Mouse (Mus musculus) left cerebral cortex, postnatal 25 days (tissue): ENCODE data around the gene A930017K11Rik. TPM values are rescaled to one million over a fixed set of nuclear protein-coding genes. Genes with fewer than 3 reads are reported as not detected.

Experiments used
- total RNA-seq, 2 experiments: library from RNA; stranded (reverse); gene quantifications; 2 replicates each; pipeline ENCODE4 v1.2.3; 2021

A930017K11Rik gene
- total RNA-seq, 2 experiments from 2014 or later = 0.23 TPM; not detected in 1

Other genes starting within 250 kb of the A930017K11Rik start
- 100 to 1,000 TPM; 176 to 196 TPM for gene Gng13, start 235.4 kb downstream of the A930017K11Rik start, total RNA-seq
- 1 to 10 TPM; 2.4 to 3.0 TPM for gene Chtf18, start 225.1 kb downstream of the A930017K11Rik start, total RNA-seq
- gene Rpusd1, start 224.9 kb downstream of the A930017K11Rik start, total RNA-seq = 10 to 100 TPM; 46.9 to 48.7 TPM
- under 1 TPM in 1 of 2 experiments, not detected in 1; 0.25 TPM for gene Mslnl, start 216.5 kb downstream of the A930017K11Rik start, total RNA-seq
- gene Msln, start 198.2 kb downstream of the A930017K11Rik start, total RNA-seq = 1 to 10 TPM; 2.2 to 3.8 TPM
- 10 to 100 TPM; 33.4 to 34.4 TPM for gene Narfl, start 178.8 kb downstream of the A930017K11Rik start, total RNA-seq
- gene Haghl, start 166.9 kb downstream of the A930017K11Rik start, total RNA-seq = 100 to 1,000 TPM; 109 to 122 TPM
- under 1 TPM in 1 of 2 experiments, not detected in 1; 0.21 TPM for gene Ccdc78, start 166.0 kb downstream of the A930017K11Rik start, total RNA-seq
- gene Fam173a, start 159.7 kb downstream of the A930017K11Rik start, total RNA-seq = 10 to 100 TPM; 79.7 to 82.2 TPM
- 1 to 10 TPM in 1 of 2 experiments, not detected in 1; 1.0 TPM for gene AC134908.4, start 156.9 kb downstream of the A930017K11Rik start, total RNA-seq
- 10 to 100 TPM; 72.5 to 86.7 TPM for gene Metrn, start 155.4 kb downstream of the A930017K11Rik start, total RNA-seq
- gene Fbxl16, start 143.5 kb downstream of the A930017K11Rik start, total RNA-seq = 100 to 1,000 TPM; 648 to 673 TPM
- 10 to 100 TPM; 25.1 to 25.4 TPM for gene Wdr24, start 128.9 kb downstream of the A930017K11Rik start, total RNA-seq
- gene Jmjd8, start 123.7 kb downstream of the A930017K11Rik start, total RNA-seq = 10 to 100 TPM; 55.9 to 57.6 TPM
- gene Stub1, start 119.2 kb downstream of the A930017K11Rik start, total RNA-seq = 100 to 1,000 TPM; 171 to 173 TPM
- 10 to 100 TPM; 59.0 to 59.7 TPM for gene Rhbdl1, start 115.3 kb downstream of the A930017K11Rik start, total RNA-seq
- 10 to 100 TPM; 23.0 to 25.2 TPM for gene Gm20683, start 110.8 kb downstream of the A930017K11Rik start, total RNA-seq
- 10 to 100 TPM; 76.9 to 84.4 TPM for gene Rhot2, start 107.7 kb downstream of the A930017K11Rik start, total RNA-seq
- 10 to 100 TPM; 29.8 to 31.4 TPM for gene Wdr90, start 91.1 kb downstream of the A930017K11Rik start, total RNA-seq
- 10 to 100 TPM; 21.1 to 22.2 TPM for gene Mcrip2, start 83.8 kb downstream of the A930017K11Rik start, total RNA-seq
- 10 to 100 TPM; 34.8 to 38.1 TPM for gene Mettl26, start 77.5 kb downstream of the A930017K11Rik start, total RNA-seq
- 1 to 10 TPM; 1.3 to 2.5 TPM for gene Wfikkn1, start 71.7 kb downstream of the A930017K11Rik start, total RNA-seq
- gene Rab40c, start 32.8 kb downstream of the A930017K11Rik start, total RNA-seq = 10 to 100 TPM; 46.7 to 50.9 TPM
- 100 to 1,000 TPM; 116 to 118 TPM for gene Pigq, start 7.6 kb downstream of the A930017K11Rik start, total RNA-seq
- not detected for gene Nhlrc4, start 7.6 kb downstream of the A930017K11Rik start, total RNA-seq
- gene Capn15, start 33.2 kb upstream of the A930017K11Rik start, total RNA-seq = 10 to 100 TPM; 47.0 to 51.6 TPM
- gene Rab11fip3, start 117.0 kb upstream of the A930017K11Rik start, total RNA-seq = 100 to 1,000 TPM in 1 of 2 experiments, 10 to 100 TPM in 1; 95.8 to 103 TPM
- gene Decr2, start 137.8 kb upstream of the A930017K11Rik start, total RNA-seq = 10 to 100 TPM; 26.4 to 27.9 TPM
- gene Nme4, start 143.0 kb upstream of the A930017K11Rik start, total RNA-seq = 1 to 10 TPM; 3.3 to 3.7 TPM
- gene Tmem8, start 160.7 kb upstream of the A930017K11Rik start, total RNA-seq = 10 to 100 TPM; 11.6 to 13.0 TPM
- gene Mrpl28, start 170.9 kb upstream of the A930017K11Rik start, total RNA-seq = 10 to 100 TPM; 62.6 to 68.7 TPM
- 10 to 100 TPM; 21.1 to 21.6 TPM for gene Axin1, start 186.1 kb upstream of the A930017K11Rik start, total RNA-seq
- gene Pdia2, start 246.5 kb upstream of the A930017K11Rik start, total RNA-seq = under 1 TPM; 0.32 to 0.73 TPM